Mouse (Mus musculus) lung, postnatal 0 days (tissue): ENCODE data around the gene Spcs3.

Experiments
- CTCF ChIP-seq: IDR thresholded peaks from 2 replicates; pipeline ENCODE4 v1.5.1; 2016; ENCODE audit warnings: antibody characterized with exemption, mild to moderate bottlenecking
- EP300 ChIP-seq: IDR thresholded peaks from 2 replicates; pipeline ENCODE4 v1.6.1; 2016; ENCODE audit warnings: antibody characterized with exemption, mild to moderate bottlenecking, control low read depth

- TF ChIP-seq CTCF (no peak), EP300 (no peak)
These were observed 18.6 kb upstream of the Spcs3 start for GRCm38 (mm10) chr8:54548383-54548782.
